Mouse (Mus musculus) midbrain, embryonic 16.5 days (tissue): ENCODE measurements around the gene Mea1. TPM values are rescaled to one million over a fixed set of nuclear protein-coding genes. Genes with fewer than 3 reads are reported as not detected.

Source experiments
- ATAC-seq: fragments of 200-750 bp; cut with Nextera tagmentation; 2 replicates; pipeline ENCODE4 v1.8.0; 2017; ENCODE audit warnings: moderate TSS enrichment
- H3K27ac ChIP-seq: fragments of 300-500 bp; sonication (generic); 2 replicates; pipeline ENCODE4 v1.5.1; 2014; ENCODE audit warnings: mild to moderate bottlenecking, low read length, mixed read lengths
- H3K27me3 ChIP-seq: fragments of 300-500 bp; sonication (generic); 2 replicates; pipeline ENCODE4 v1.6.1; 2014; ENCODE audit warnings: low read depth, low read length, mixed read lengths; ENCODE audit not compliant: control insufficient read depth, insufficient read depth
- H3K36me3 ChIP-seq: fragments of 300-500 bp; sonication (generic); 2 replicates; pipeline ENCODE4 v1.6.1; 2014; ENCODE audit warnings: mild to moderate bottlenecking, low read length, moderate library complexity, mixed read lengths; ENCODE audit not compliant: control insufficient read depth, insufficient read depth
- H3K4me1 ChIP-seq: fragments of 300-500 bp; sonication (generic); 2 replicates; pipeline ENCODE4 v1.6.1; 2014; ENCODE audit warnings: mild to moderate bottlenecking, low read length, mixed read lengths; ENCODE audit not compliant: control insufficient read depth, insufficient read depth
- H3K4me2 ChIP-seq: fragments of 300-500 bp; sonication (generic); 2 replicates; pipeline ENCODE4 v1.6.1; 2014; ENCODE audit warnings: mild to moderate bottlenecking, low read length, mixed read lengths
- H3K4me3 ChIP-seq: fragments of 300-500 bp; sonication (generic); 2 replicates; pipeline ENCODE4 v1.5.1; 2014; ENCODE audit warnings: low read depth, mild to moderate bottlenecking, low read length, moderate library complexity, mixed read lengths
- H3K9ac ChIP-seq: fragments of 300-500 bp; sonication (generic); 2 replicates; pipeline ENCODE4 v1.6.1; 2014; ENCODE audit warnings: low read depth, low read length, mixed read lengths
- H3K9me3 ChIP-seq: fragments of 300-500 bp; sonication (generic); replicated peaks from 2 replicates; pipeline ENCODE4 v1.6.1; 2014; ENCODE audit warnings: mild to moderate bottlenecking, low read length, mixed read lengths; ENCODE audit not compliant: control insufficient read depth, poor library complexity, severe bottlenecking
- WGBS: fragments of 180-500 bp; shearing (Covaris S2); extraction: QIAGEN DNeasy Blood & Tissue Kit; methylation state at CpG from one replicate; pipeline ENCODE4 v1.1.7; 2014; 5-methylcytosine and 5-hydroxymethylcytosine counted together
- polyA plus RNA-seq: library from polyadenylated mRNA; unstranded; fragments of >200 nt; fragmentation: Nextera tagmentation; extraction: Ambion mirVana; gene quantifications from 2 replicates; pipeline ENCODE4 v1.2.1, GENCODE M21; 2015

Gene Mea1
- polyA plus RNA-seq, 1 experiment from 2014 or later: 318 TPM

GRCm38 (mm10) chr17:46680760-46681373, 2.3 kb downstream of the Mea1 start, which contains the start of gene Klhdc3:
Gene Klhdc3, minus strand, starts transcription at chr17:46680914.
- Histone ChIP-seq H3K36me3 (peaks cover 35% of the 10 kb centered on the region), H3K27me3 (no peaks in the 10 kb centered on the region), H3K27ac (peak within 1 kb of the TSS; percentile 88), H3K4me2 (peak within 1 kb of the TSS; percentile 97), H3K9me3 (no peaks in the 10 kb centered on the region), H3K4me3 (peak within 1 kb of the TSS; percentile 75), H3K9ac (peak within 1 kb of the TSS; percentile 82), H3K4me1 (peaks cover 25% of the 10 kb centered on the region)
- ATAC-seq: peak; percentile 97
- 0% methylated on average over 45 of the region's 49 CpGs for WGBS

- Histone ChIP-seq H3K4me1 (peaks cover 25% of the 10 kb centered on the region), H3K9ac (peak overlapping the region; percentile 81), H3K4me2 (peak overlapping the region; percentile 97), H3K9me3 (no peaks in the 10 kb centered on the region), H3K27me3 (no peaks in the 10 kb centered on the region), H3K27ac (peak overlapping the region; percentile 82), H3K4me3 (peak overlapping the region; percentile 75), H3K36me3 (peaks cover 34% of the 10 kb centered on the region)
- WGBS: 24% methylated on average over 12 of the region's 12 CpGs
- peak; percentile 2 for ATAC-seq
Measured at GRCm38 (mm10) chr17:46681466-46682118, 3.0 kb downstream of the Mea1 start.

GRCm38 (mm10) chr17:46682654-46683389, 4.2 kb downstream of the Mea1 start:
- Histone ChIP-seq H3K4me2 (no peak overlapping the region), H3K9me3 (no peaks in the 10 kb centered on the region), H3K4me1 (peaks cover 25% of the 10 kb centered on the region), H3K4me3 (no peak overlapping the region), H3K27ac (no peak overlapping the region), H3K27me3 (no peaks in the 10 kb centered on the region), H3K9ac (no peak overlapping the region), H3K36me3 (peaks cover 32% of the 10 kb centered on the region)
- WGBS: 81% methylated on average over 16 of the region's 16 CpGs
- no peak for ATAC-seq

GRCm38 (mm10) chr17:46685913-46686312, 7.3 kb downstream of the Mea1 start:
- Histone ChIP-seq H3K4me3 (no peak overlapping the region), H3K4me2 (no peak overlapping the region), H3K27ac (no peak overlapping the region), H3K4me1 (peaks cover 8% of the 10 kb centered on the region), H3K27me3 (no peaks in the 10 kb centered on the region), H3K9ac (no peak overlapping the region), H3K36me3 (peaks cover 32% of the 10 kb centered on the region), H3K9me3 (no peaks in the 10 kb centered on the region)
- WGBS: 92% methylated on average over 6 of the region's 6 CpGs
- ATAC-seq: no peak

- 92% methylated on average over 12 of the region's 12 CpGs for WGBS
- peaks cover 11% of the 10 kb centered on the region for H3K36me3 ChIP-seq
Measured at GRCm38 (mm10) chr17:46690665-46691064, 12.1 kb downstream of the Mea1 start.

GRCm38 (mm10) chr17:46691390-46691789, 12.8 kb downstream of the Mea1 start:
- Histone ChIP-seq H3K36me3 (peaks cover 9% of the 10 kb centered on the region), H3K27me3 (no peaks in the 10 kb centered on the region), H3K9me3 (no peaks in the 10 kb centered on the region), H3K4me1 (no peaks in the 10 kb centered on the region), H3K9ac (no peak overlapping the region), H3K27ac (no peak overlapping the region), H3K4me3 (no peak overlapping the region), H3K4me2 (no peak overlapping the region)
- ATAC-seq: no peak
- WGBS: 97% methylated on average over 2 of the region's 2 CpGs

More at GRCm38 (mm10) chr17:46690665-46691064, 12.1 kb downstream of the Mea1 start:
- Histone ChIP-seq H3K9ac (no peak overlapping the region), H3K27me3 (no peaks in the 10 kb centered on the region), H3K27ac (no peak overlapping the region), H3K4me3 (no peak overlapping the region), H3K4me2 (no peak overlapping the region), H3K4me1 (no peaks in the 10 kb centered on the region), H3K9me3 (no peaks in the 10 kb centered on the region)
- no peak for ATAC-seq

- H3K4me1 ChIP-seq: no peaks in the 10 kb centered on the region
- no peak for ATAC-seq
- no peaks in the 10 kb centered on the region for H3K9me3 ChIP-seq
- 55% methylated on average over 1 of the region's 1 CpGs for WGBS
- H3K36me3 ChIP-seq: peaks cover 9% of the 10 kb centered on the region; the same call in 1 of the 2 replicates
- H3K27ac ChIP-seq: no peak overlapping the region
- H3K4me2 ChIP-seq: no peak overlapping the region
- no peaks in the 10 kb centered on the region for H3K27me3 ChIP-seq
- H3K9ac ChIP-seq: no peak overlapping the region
- H3K4me3 ChIP-seq: no peak overlapping the region
Measured at GRCm38 (mm10) chr17:46694517-46695063, 16.0 kb downstream of the Mea1 start.

GRCm38 (mm10) chr17:46698515-46698914, 19.9 kb downstream of the Mea1 start:
- Histone ChIP-seq H3K4me3 (no peak overlapping the region), H3K4me2 (no peak overlapping the region), H3K9ac (no peak overlapping the region), H3K36me3 (peaks cover 9% of the 10 kb centered on the region; the same call in 1 of the 2 replicates), H3K4me1 (peaks cover 17% of the 10 kb centered on the region), H3K27ac (no peak overlapping the region), H3K9me3 (no peaks in the 10 kb centered on the region), H3K27me3 (no peaks in the 10 kb centered on the region)
- 94% methylated on average over 6 of the region's 6 CpGs for whole genome bisulfite sequencing
- no peak for ATAC-seq
